Mouse (Mus musculus) forebrain, embryonic 16.5 days (tissue): ENCODE data around the gene Atg3. TPM values are rescaled to one million over a fixed set of nuclear protein-coding genes. Genes with fewer than 3 reads are reported as not detected.

Experiments used
- ATAC-seq: fragments of 200-750 bp; cut with Nextera tagmentation; 2 replicates; pipeline ENCODE4 v1.8.0; 2017; ENCODE audit warnings: mild to moderate bottlenecking, moderate library complexity
- H3K27ac ChIP-seq: fragments of 300-500 bp; sonication (generic); 2 replicates; pipeline ENCODE4 v1.5.1; 2014; ENCODE audit warnings: low read length, control low read depth
- H3K27me3 ChIP-seq: fragments of 300-500 bp; sonication (generic); replicated peaks from 2 replicates; pipeline ENCODE4 v1.6.1; 2014; ENCODE audit warnings: low read length; ENCODE audit not compliant: control insufficient read depth, insufficient read depth
- H3K36me3 ChIP-seq: fragments of 300-500 bp; sonication (generic); 2 replicates; pipeline ENCODE4 v1.6.1; 2014; ENCODE audit not compliant: control insufficient read depth, insufficient read depth
- H3K4me1 ChIP-seq: fragments of 300-500 bp; sonication (generic); replicated peaks from 2 replicates; pipeline ENCODE4 v1.6.1; 2014; ENCODE audit warnings: low read length; ENCODE audit not compliant: control insufficient read depth, insufficient read depth
- H3K4me2 ChIP-seq: fragments of 300-500 bp; sonication (generic); 2 replicates; pipeline ENCODE4 v1.6.1; 2014; ENCODE audit warnings: mild to moderate bottlenecking, low read length, control low read depth
- H3K4me3 ChIP-seq: fragments of 300-500 bp; sonication (generic); replicated peaks from 2 replicates; pipeline ENCODE4 v1.5.1; 2014; ENCODE audit warnings: mild to moderate bottlenecking, low read length, control low read depth
- H3K9ac ChIP-seq: fragments of 300-500 bp; sonication (generic); replicated peaks from 2 replicates; pipeline ENCODE4 v1.6.1; 2014; ENCODE audit warnings: low read depth, low read length, control low read depth
- H3K9me3 ChIP-seq: fragments of 300-500 bp; sonication (generic); 2 replicates; pipeline ENCODE4 v1.6.1; 2016; ENCODE audit warnings: low read length; ENCODE audit not compliant: control insufficient read depth
- WGBS: fragments of 180-500 bp; shearing (Covaris S2); extraction: QIAGEN DNeasy Blood & Tissue Kit; methylation state at CpG from one replicate; pipeline ENCODE4 v1.1.7; 2014; 5-methylcytosine and 5-hydroxymethylcytosine counted together
- polyA plus RNA-seq: library from polyadenylated mRNA; unstranded; fragments of >200 nt; fragmentation: Nextera tagmentation; extraction: Ambion mirVana; gene quantifications from 2 replicates; pipeline ENCODE4 v1.2.1, GENCODE M21; 2015

Gene Atg3
- polyA plus RNA-seq, result 52.0 and 54.0 TPM in 2 replicates

- Histone ChIP-seq H3K27me3 (no peaks in the 10 kb centered on the region), H3K9ac (peak within 1 kb of the TSS; percentile 95), H3K9me3 (no peaks in the 10 kb centered on the region), H3K4me1 (peaks cover 18% of the 10 kb centered on the region), H3K4me2 (peak within 1 kb of the TSS; percentile 91), H3K27ac (peak within 1 kb of the TSS; percentile 95), H3K36me3 (peaks cover 8% of the 10 kb centered on the region; the same call in 1 of the 2 replicates), H3K4me3 (peak within 1 kb of the TSS; percentile 96)
- ATAC-seq, result peak; percentile 98
- WGBS, result under 1% methylated on average over 60 of the region's 64 CpGs
Observed at GRCm38 (mm10) chr16:45158522-45159388, at the start of gene Atg3, which contains the start of gene Slc35a5. TSS of gene Atg3 (plus strand) at chr16:45158785. TSS of gene Slc35a5 (minus strand) at chr16:45158706.

- Histone ChIP-seq H3K27me3 (no peaks in the 10 kb centered on the region), H3K9me3 (no peaks in the 10 kb centered on the region), H3K4me1 (no peaks in the 10 kb centered on the region), H3K36me3 (no peaks in the 10 kb centered on the region), H3K4me2 (no peak overlapping the region), H3K4me3 (no peak overlapping the region), H3K27ac (no peak overlapping the region), H3K9ac (no peak overlapping the region)
- no peak for ATAC-seq
- WGBS, result 73% methylated on average over 4 of the region's 4 CpGs
Observed at GRCm38 (mm10) chr16:45110498-45110897, 48.1 kb upstream of the Atg3 start.

GRCm38 (mm10) chr16:45117200-45117599 is 41.4 kb upstream of the Atg3 start:
- Histone ChIP-seq H3K9ac (no peak overlapping the region), H3K36me3 (no peaks in the 10 kb centered on the region), H3K4me2 (no peak overlapping the region), H3K27ac (no peak overlapping the region), H3K4me1 (peaks cover 8% of the 10 kb centered on the region; the same call in 1 of the 2 replicates), H3K4me3 (no peak overlapping the region), H3K27me3 (no peaks in the 10 kb centered on the region), H3K9me3 (no peaks in the 10 kb centered on the region)
- WGBS, result 92% methylated on average over 3 of the region's 3 CpGs
- no peak for ATAC-seq

- no peak overlapping the region for H3K9ac ChIP-seq
- no peak overlapping the region for H3K4me3 ChIP-seq
- H3K4me1 ChIP-seq, result peaks cover 8% of the 10 kb centered on the region; the same call in 1 of the 2 replicates
- H3K9me3 ChIP-seq, result no peaks in the 10 kb centered on the region
- H3K27ac ChIP-seq, result no peak overlapping the region
- H3K4me2 ChIP-seq, result no peak overlapping the region
- H3K36me3 ChIP-seq, result no peaks in the 10 kb centered on the region
- ATAC-seq, result no peak
- WGBS, result 89% methylated on average over 3 of the region's 3 CpGs
- H3K27me3 ChIP-seq, result no peaks in the 10 kb centered on the region
Observed at GRCm38 (mm10) chr16:45118760-45119159, 39.8 kb upstream of the Atg3 start.

- Histone ChIP-seq H3K27me3 (no peaks in the 10 kb centered on the region), H3K4me2 (no peak overlapping the region)
- ATAC-seq, result no peak
Observed at GRCm38 (mm10) chr16:45120844-45121425, 37.6 kb upstream of the Atg3 start.

GRCm38 (mm10) chr16:45122571-45122970 is 36.0 kb upstream of the Atg3 start:
- H3K4me3 ChIP-seq, result no peak overlapping the region
- H3K9me3 ChIP-seq, result no peaks in the 10 kb centered on the region
- no peak for ATAC-seq
- H3K27ac ChIP-seq, result no peak overlapping the region
- H3K4me2 ChIP-seq, result no peak overlapping the region
- no peaks in the 10 kb centered on the region for H3K27me3 ChIP-seq
- H3K4me1 ChIP-seq, result peaks cover 8% of the 10 kb centered on the region; the same call in 1 of the 2 replicates
- no peak overlapping the region for H3K9ac ChIP-seq
- H3K36me3 ChIP-seq, result no peaks in the 10 kb centered on the region
- 68% methylated on average over 5 of the region's 5 CpGs for WGBS

More at GRCm38 (mm10) chr16:45120844-45121425, 37.6 kb upstream of the Atg3 start:
- Histone ChIP-seq H3K9ac (no peak overlapping the region), H3K36me3 (no peaks in the 10 kb centered on the region), H3K27ac (peak overlapping the region; percentile 28; the same call in 1 of the 2 replicates), H3K4me3 (no peak overlapping the region), H3K4me1 (peaks cover 8% of the 10 kb centered on the region; the same call in 1 of the 2 replicates), H3K9me3 (no peaks in the 10 kb centered on the region)
- 50% methylated on average over 5 of the region's 5 CpGs for WGBS

- Histone ChIP-seq H3K36me3 (no peaks in the 10 kb centered on the region), H3K4me3 (no peak overlapping the region), H3K9ac (no peak overlapping the region), H3K4me2 (no peak overlapping the region), H3K9me3 (no peaks in the 10 kb centered on the region), H3K27me3 (no peaks in the 10 kb centered on the region), H3K27ac (no peak overlapping the region), H3K4me1 (peaks cover 8% of the 10 kb centered on the region; the same call in 1 of the 2 replicates)
- WGBS, result 77% methylated on average over 9 of the region's 9 CpGs
- ATAC-seq, result no peak
Observed at GRCm38 (mm10) chr16:45124230-45125203, 34.1 kb upstream of the Atg3 start.

GRCm38 (mm10) chr16:45127936-45128710 is 30.5 kb upstream of the Atg3 start:
- 87% methylated on average over 2 of the region's 2 CpGs for WGBS

More at GRCm38 (mm10) chr16:45127936-45128710, 30.5 kb upstream of the Atg3 start:
- no peaks in the 10 kb centered on the region for H3K4me1 ChIP-seq
- H3K9ac ChIP-seq, result no peak overlapping the region
- H3K36me3 ChIP-seq, result no peaks in the 10 kb centered on the region
- H3K4me2 ChIP-seq, result no peak overlapping the region
- no peaks in the 10 kb centered on the region for H3K9me3 ChIP-seq
- no peak overlapping the region for H3K27ac ChIP-seq
- no peak for ATAC-seq
- H3K27me3 ChIP-seq, result no peaks in the 10 kb centered on the region
- no peak overlapping the region for H3K4me3 ChIP-seq
